Mouse (Mus musculus) stomach, postnatal 0 days (tissue): ENCODE measurements at regions not wholly inside any gene's neighbourhood (a gene's known extent, or its start where the extent isn't known, plus 50 kb on each side); places are given as distances from the start of the nearest gene placed in this dataset.
"Not testable (repeated sequence)": the region's sequence is repeated elsewhere in the genome, so short reads cannot be mapped to it uniquely, and the experiment has no call there.

ENCODE experiments used
- CTCF ChIP-seq: IDR thresholded peaks from 2 replicates; pipeline ENCODE4 v1.5.1; 2016; ENCODE audit warnings: antibody characterized with exemption, low read depth, mild to moderate bottlenecking, moderate library complexity
- EP300 ChIP-seq: optimal IDR thresholded peaks from 2 replicates; pipeline ENCODE3; 2016; ENCODE audit warnings: antibody characterized with exemption

GRCm38 (mm10) chr4:143034324-143034723, 178.5 kb downstream of the Prdm2 start:
- TF ChIP-seq CTCF, EP300: not testable (repeated sequence)
